Mouse (Mus musculus) forebrain, embryonic 11.5 days (tissue): ENCODE measurements at regions not wholly inside any gene's neighbourhood (a gene's known extent, or its start where the extent isn't known, plus 50 kb on each side); places are given as distances from the start of the nearest gene placed in this dataset.

Source experiments
- ATAC-seq: fragments of 200-750 bp; cut with Nextera tagmentation; replicated peaks from 2 replicates; pipeline ENCODE4 v1.8.0; 2017; ENCODE audit warnings: moderate TSS enrichment; ENCODE audit not compliant: low FRiP score
- DNase-seq: peaks from one replicate; pipeline ENCODE4 v3.0.0-alpha.2; 2017; ENCODE audit warnings: low spot score
- H3K27ac ChIP-seq: fragments of 300-500 bp; sonication (generic); 2 replicates; pipeline ENCODE4 v1.5.1; 2014; ENCODE audit warnings: low read depth, low read length
- H3K27me3 ChIP-seq: fragments of 300-500 bp; sonication (generic); 2 replicates; pipeline ENCODE4 v1.6.1; 2014; ENCODE audit warnings: mild to moderate bottlenecking, low read length, mixed read lengths; ENCODE audit not compliant: control insufficient read depth, insufficient read depth
- H3K36me3 ChIP-seq: fragments of 300-500 bp; sonication (generic); 2 replicates; pipeline ENCODE4 v1.6.1; 2014; ENCODE audit warnings: mild to moderate bottlenecking, low read length, moderate library complexity, mixed read lengths; ENCODE audit not compliant: control insufficient read depth, insufficient read depth
- H3K4me1 ChIP-seq: fragments of 300-500 bp; sonication (generic); replicated peaks from 2 replicates; pipeline ENCODE4 v1.6.1; 2014; ENCODE audit warnings: low read length, mixed read lengths; ENCODE audit not compliant: control insufficient read depth, insufficient read depth
- H3K4me2 ChIP-seq: fragments of 300-500 bp; sonication (generic); 2 replicates; pipeline ENCODE4 v1.6.1; 2014; ENCODE audit warnings: low read depth, mild to moderate bottlenecking, low read length, moderate library complexity, mixed read lengths; ENCODE audit not compliant: severe bottlenecking
- H3K4me3 ChIP-seq: fragments of 300-500 bp; sonication (generic); 2 replicates; pipeline ENCODE4 v1.5.1; 2014; ENCODE audit warnings: low read depth, low read length
- H3K9ac ChIP-seq: fragments of 300-500 bp; sonication (generic); 2 replicates; pipeline ENCODE4 v1.6.1; 2014; ENCODE audit warnings: low read length
- H3K9me3 ChIP-seq: fragments of 300-500 bp; sonication (generic); 2 replicates; pipeline ENCODE4 v1.6.1; 2016; ENCODE audit warnings: low read length, mixed read lengths; ENCODE audit not compliant: control insufficient read depth
- WGBS: fragments of 180-500 bp; shearing (Covaris S2); extraction: QIAGEN DNeasy Blood & Tissue Kit; methylation state at CpG from one replicate; pipeline ENCODE4 v1.1.7; 2014; 5-methylcytosine and 5-hydroxymethylcytosine counted together

DNA sequence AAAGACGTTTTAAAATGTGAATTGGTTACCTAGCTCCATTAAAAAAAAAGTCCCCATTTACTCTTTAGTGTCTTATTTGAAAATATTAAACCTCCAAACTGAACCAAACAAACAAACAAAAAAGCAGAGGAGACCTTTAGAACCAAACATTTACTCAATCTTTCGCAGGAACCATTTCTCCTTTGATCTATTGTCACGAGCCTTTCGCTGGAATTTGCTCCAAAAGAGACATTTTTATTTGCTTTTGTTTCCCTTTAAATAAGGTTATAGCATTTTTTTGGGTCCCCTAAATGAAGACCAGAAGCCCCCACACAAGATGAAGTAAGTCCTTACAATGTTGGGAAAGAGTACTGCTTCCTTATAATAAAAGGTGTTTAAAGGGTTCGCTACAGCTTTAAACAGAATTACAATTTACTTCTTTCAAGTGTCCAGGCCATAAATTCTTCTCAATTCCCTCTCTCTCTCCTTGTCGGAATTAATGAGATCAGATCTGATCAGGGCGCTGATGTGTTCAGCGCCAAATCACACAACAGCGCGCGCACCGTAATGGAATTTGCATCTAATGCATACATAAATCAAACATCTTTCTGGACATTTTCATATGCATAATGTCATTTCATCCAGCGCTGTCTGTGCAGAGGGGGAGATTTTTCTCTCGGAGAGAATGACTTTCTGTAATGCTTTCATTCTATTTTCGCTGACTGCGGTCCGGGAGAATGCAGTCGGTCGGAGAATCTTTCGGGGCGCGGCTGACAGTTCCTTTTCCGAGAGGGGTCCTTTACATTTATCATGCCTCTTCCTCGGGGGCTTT is 469.2 kb downstream of the Vrk1 start:
- Histone ChIP-seq H3K27me3 (peaks cover 16% of the 10 kb centered on the region), H3K9me3 (no peaks in the 10 kb centered on the region), H3K4me1 (peaks cover 36% of the 10 kb centered on the region), H3K9ac (no peak overlapping the region), H3K4me2 (peak overlapping the region; percentile 67), H3K4me3 (peak overlapping the region; percentile 26), H3K27ac (no peak overlapping the region), H3K36me3 (no peaks in the 10 kb centered on the region)
- ATAC-seq, result no peak
- WGBS, result under 1% methylated on average over 24 of the region's 24 CpGs
- peak; percentile 63 for DNase-seq

DNA sequence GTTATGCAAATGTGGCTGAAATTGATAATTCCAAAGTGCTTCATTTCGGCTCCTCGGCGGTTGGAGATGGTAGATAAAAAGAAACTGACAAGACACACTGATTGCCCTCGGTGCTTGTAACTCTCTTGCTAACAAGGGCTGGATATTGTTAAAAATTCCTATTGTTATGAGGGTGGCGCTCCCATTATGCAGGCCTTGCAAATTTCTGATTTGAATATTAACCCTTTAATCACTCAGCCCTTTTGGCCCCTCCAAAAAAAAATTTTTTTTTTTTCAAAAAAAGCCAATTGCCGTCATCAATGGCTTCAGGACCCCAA is 469.8 kb downstream of the Vrk1 start:
- no peak for ATAC-seq
- no peak for DNase-seq

DNA sequence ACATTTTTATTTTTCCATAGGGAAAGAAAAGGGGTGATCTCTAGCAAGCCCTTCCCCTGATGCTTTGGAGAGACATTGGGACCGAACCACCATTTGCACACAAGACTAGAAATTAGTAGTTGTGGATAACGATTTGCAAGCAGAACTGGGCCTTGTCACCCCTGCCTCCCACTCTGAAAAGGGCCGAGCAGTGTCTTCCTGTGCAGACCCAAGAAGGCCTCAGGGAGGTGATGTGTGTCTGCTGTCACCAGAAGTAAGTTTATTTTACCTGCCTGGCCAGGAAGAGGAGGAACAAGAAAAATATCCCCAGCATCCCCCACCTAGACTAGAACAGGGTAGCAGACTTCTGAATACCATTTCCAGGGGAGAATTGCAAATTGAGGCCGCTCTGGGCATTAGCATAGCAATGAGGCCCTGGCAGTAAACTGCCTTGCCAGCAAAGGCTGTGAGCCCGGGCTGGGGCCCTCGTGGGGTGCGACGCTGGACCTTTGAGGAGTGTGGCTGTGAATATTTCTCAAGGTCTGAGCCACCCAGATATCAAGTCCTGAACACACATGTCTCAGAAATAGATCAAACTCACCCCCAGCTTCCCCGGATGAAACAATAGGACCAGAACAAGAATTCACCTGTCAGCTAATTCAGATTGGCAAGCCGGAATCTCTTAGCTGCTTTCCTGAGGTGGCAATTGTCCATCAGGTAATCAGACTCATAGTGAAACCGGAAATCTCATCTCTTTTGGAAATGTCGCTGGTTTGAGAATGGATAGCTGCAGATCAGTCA is 470.4 kb downstream of the Vrk1 start:
- Histone ChIP-seq H3K36me3 (no peaks in the 10 kb centered on the region), H3K4me2 (no peak overlapping the region), H3K27me3 (peaks cover 16% of the 10 kb centered on the region), H3K27ac (no peak overlapping the region), H3K9ac (no peak overlapping the region), H3K9me3 (no peaks in the 10 kb centered on the region), H3K4me3 (no peak overlapping the region), H3K4me1 (peaks cover 30% of the 10 kb centered on the region)
- 0 out of 2 replicates have a peak, but pooled peaks have one; percentile 34 for ATAC-seq
- peak; percentile 60 for DNase-seq
- 15% methylated on average over 12 of the region's 12 CpGs for WGBS

More for the DNA sequence above, 469.8 kb downstream of the Vrk1 start:
- no peaks in the 10 kb centered on the region for H3K9me3 ChIP-seq
- H3K27me3 ChIP-seq, result peaks cover 16% of the 10 kb centered on the region
- no peak overlapping the region for H3K27ac ChIP-seq
- peaks cover 30% of the 10 kb centered on the region for H3K4me1 ChIP-seq
- no peak overlapping the region for H3K9ac ChIP-seq
- no peaks in the 10 kb centered on the region for H3K36me3 ChIP-seq
- H3K4me2 ChIP-seq, result peak overlapping the region; percentile 67
- peak overlapping the region; percentile 26 for H3K4me3 ChIP-seq
- WGBS, result 5% methylated on average over 6 of the region's 6 CpGs

DNA sequence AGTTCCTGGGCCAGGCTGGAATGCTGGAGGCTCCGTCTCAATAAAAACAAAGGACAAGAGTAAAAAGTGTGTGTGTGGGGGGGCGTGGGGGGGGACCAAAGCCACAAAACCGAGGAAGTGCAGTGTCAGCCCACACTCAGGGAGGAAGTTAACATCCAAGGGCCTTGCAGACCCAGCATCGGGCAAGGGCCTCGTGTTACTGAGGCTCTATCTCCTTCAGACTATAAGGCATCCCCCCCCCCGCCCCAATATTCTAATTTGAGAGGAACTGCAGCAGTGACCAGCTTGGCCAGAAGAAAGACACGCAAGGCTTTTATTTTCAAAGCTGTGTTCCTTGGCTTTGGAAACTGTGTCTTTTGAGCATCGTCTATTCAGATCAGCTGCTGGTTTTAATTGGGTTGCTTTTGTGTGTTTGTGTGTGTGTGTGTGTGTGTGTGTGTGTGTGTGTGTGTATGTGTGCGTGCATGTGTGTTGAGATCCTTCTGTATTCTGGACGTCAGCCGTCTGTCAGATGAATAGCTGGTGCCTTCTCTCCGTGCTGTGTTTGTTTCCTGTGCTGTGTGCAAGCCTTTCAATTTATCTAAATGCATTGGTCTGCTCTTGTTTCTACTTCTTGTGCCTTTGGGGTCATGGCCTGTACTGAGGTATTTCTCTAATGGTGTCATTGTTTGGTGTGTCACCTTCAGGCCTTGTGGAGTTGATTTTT is 491.7 kb downstream of the Vrk1 start:
- DNase-seq (peak; percentile 48), ATAC-seq (peak; percentile 56; the same call in 1 of the 2 replicates)
- Histone ChIP-seq H3K4me2 (no peak overlapping the region), H3K9me3 (no peaks in the 10 kb centered on the region), H3K4me3 (no peak overlapping the region), H3K27me3 (no peaks in the 10 kb centered on the region), H3K27ac (no peak overlapping the region), H3K9ac (0 out of 2 replicates have a peak overlapping the region, but pooled peaks have one; percentile 20), H3K4me1 (no peaks in the 10 kb centered on the region; the same call in 1 of the 2 replicates), H3K36me3 (no peaks in the 10 kb centered on the region)
- WGBS, result 28% methylated on average over 12 of the region's 12 CpGs

DNA sequence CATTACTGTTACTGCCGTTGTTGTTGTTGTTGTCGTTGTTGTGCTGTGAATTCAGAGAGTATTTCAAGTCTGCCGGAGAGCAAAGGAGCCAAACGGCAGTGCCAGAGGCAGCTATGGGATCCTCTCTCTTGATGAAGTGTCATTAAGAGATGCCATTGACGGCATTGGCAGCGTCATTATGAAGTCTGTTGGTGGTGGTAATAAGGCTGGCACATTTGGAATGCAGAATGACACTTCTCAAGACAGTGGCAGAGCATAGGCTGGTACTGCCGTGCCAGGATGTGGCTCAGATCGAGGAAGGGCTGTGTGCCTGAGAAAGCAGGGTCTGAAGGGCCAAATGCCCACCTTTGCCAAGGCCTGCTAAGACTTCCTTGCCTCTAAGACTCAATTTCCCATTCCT is 494.3 kb downstream of the Vrk1 start:
- Histone ChIP-seq H3K4me3 (no peak overlapping the region), H3K27me3 (no peaks in the 10 kb centered on the region), H3K4me2 (no peak overlapping the region), H3K36me3 (no peaks in the 10 kb centered on the region), H3K9ac (no peak overlapping the region), H3K27ac (no peak overlapping the region), H3K9me3 (no peaks in the 10 kb centered on the region), H3K4me1 (no peaks in the 10 kb centered on the region; the same call in 1 of the 2 replicates)
- 91% methylated on average over 8 of the region's 8 CpGs for WGBS
- DNase-seq, result peak; percentile 20
- ATAC-seq, result no peak

DNA sequence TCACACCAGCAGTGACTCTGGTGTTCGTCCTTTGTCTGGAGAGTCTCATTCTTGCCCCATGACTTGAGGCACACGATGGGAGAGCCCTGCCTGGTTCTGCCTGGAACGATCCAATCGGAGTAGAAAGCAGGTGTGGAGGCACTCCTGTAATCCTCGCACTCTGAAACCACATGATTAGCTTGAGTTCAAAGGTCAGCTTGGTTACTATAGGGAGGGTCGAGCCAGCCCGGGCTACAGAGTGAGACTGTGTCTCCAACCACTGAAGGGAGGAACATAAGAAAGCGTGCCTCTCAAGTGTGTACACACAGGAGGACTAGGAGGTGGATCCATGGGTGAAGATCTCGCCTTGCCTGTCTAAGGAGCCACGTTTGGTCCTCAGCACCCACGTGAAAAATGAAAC is 504.0 kb downstream of the Vrk1 start:
- Histone ChIP-seq H3K27me3 (no peaks in the 10 kb centered on the region), H3K4me1 (peaks cover 8% of the 10 kb centered on the region), H3K4me3 (no peak overlapping the region), H3K4me2 (no peak overlapping the region), H3K9me3 (no peaks in the 10 kb centered on the region), H3K36me3 (no peaks in the 10 kb centered on the region), H3K9ac (no peak overlapping the region), H3K27ac (no peak overlapping the region)
- 73% methylated on average over 11 of the region's 11 CpGs for WGBS
- DNase-seq, result no peak
- no peak for ATAC-seq

DNA sequence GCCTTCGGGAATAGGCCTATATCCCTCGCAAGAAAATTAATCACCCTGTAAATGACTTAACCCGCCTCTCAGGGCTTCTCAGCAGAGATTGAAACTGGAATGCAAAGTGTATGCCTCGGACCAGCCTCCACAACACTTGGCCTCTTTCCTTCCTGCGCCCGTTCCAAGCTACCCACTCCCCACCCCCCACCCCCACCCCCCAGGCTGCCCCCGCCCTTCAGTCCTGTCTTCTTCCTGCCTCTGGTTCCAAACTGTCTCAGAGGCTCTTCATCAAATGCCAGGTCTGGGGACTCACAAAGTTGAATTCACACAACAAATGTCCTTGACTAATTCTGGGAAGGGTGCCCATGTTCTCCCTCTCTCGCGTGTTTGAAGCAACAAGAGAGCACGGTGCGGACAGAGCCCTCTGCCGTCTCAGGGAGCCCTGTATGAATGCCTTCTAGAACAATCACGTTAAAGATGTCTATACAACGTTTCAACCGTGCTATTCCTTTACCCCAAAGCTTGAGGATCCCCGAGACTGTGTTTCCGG is 505.3 kb downstream of the Vrk1 start:
- 81% methylated on average over 17 of the region's 17 CpGs for WGBS
- no peak overlapping the region for H3K27ac ChIP-seq
- DNase-seq, result no peak
- no peaks in the 10 kb centered on the region for H3K9me3 ChIP-seq
- no peaks in the 10 kb centered on the region for H3K27me3 ChIP-seq
- no peak for ATAC-seq
- H3K36me3 ChIP-seq, result no peaks in the 10 kb centered on the region
- H3K9ac ChIP-seq, result no peak overlapping the region
- peaks cover 8% of the 10 kb centered on the region for H3K4me1 ChIP-seq
- no peak overlapping the region for H3K4me3 ChIP-seq
- no peak overlapping the region for H3K4me2 ChIP-seq

DNA sequence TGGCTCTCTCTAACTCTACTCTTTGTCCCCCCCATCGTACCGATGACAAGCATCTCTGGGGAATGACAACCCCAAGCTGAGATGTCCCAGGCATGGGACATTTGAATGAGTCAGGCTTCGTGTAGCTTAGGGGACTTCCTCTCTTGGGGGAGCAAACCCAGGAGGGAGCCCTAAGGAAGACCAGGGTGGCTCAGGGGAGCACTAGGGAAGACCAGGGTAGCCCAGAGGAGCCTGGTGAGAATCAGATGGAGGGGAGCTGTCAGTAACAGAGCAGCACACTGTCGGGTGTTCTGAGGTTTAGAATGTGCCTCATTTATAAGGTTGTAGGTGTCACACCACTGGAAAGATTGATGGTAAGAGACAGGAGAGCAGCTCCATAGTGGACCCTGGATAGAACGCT is 509.1 kb downstream of the Vrk1 start:
- no peak for DNase-seq
- peaks cover 8% of the 10 kb centered on the region for H3K4me1 ChIP-seq
- no peaks in the 10 kb centered on the region for H3K9me3 ChIP-seq
- no peak overlapping the region for H3K4me2 ChIP-seq
- H3K36me3 ChIP-seq, result no peaks in the 10 kb centered on the region
- WGBS, result 88% methylated on average over 5 of the region's 5 CpGs
- no peak overlapping the region for H3K9ac ChIP-seq
- no peaks in the 10 kb centered on the region for H3K27me3 ChIP-seq
- no peak overlapping the region for H3K27ac ChIP-seq
- H3K4me3 ChIP-seq, result no peak overlapping the region
- ATAC-seq, result no peak
